Mouse (Mus musculus): ENCODE results near the gene Ggps1. TPM values are rescaled to one million over a fixed set of nuclear protein-coding genes. Genes with fewer than 3 reads are reported as not detected.

Ggps1 gene
- polyA plus RNA-seq, 1 experiment from 2014 or later: 57.2 TPM

DNA sequence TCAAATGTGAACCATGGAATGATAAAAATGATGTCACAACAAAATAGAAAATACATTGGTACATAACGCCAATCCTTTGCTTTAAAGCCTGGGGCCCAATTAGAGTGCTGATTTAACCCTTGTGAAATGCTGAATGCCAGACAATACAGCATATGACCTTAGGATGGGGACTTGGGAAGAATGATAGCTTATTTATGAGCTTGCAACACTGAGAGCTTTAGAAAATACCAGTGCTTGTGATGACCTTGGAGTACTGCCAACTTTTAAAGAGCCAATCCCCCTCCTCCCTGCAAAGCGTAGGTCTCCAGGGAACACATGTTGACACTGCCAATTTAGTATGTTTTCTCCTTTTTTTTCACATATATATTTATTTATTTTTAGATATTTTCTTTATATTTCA is 60.6 kb downstream of the Ggps1 start:
- DNase-seq (ENCODE audit: low spot score): no peak
- peaks cover 94% of the 10 kb centered on the region for H3K36me3 ChIP-seq

More for the DNA sequence above, 60.6 kb downstream of the Ggps1 start:
- H3K4me1 ChIP-seq (replicated peaks): no peaks in the 10 kb centered on the region
- WGBS: 92% methylated on average over 2 of the region's 2 CpGs
- no peaks in the 10 kb centered on the region for H3K9me3 ChIP-seq
- H3K27ac ChIP-seq: no peak overlapping the region
- no peaks in the 10 kb centered on the region for H3K27me3 ChIP-seq (ENCODE audit: insufficient read depth, poor library complexity, severe bottlenecking)
- H3K4me3 ChIP-seq: no peak overlapping the region

Other genes starting within 250 kb of the Ggps1 start
- gene B3galnt2, start 109.0 kb downstream of the Ggps1 start, polyA plus RNA-seq (2016; fragmentation: Nextera tagmentation; extraction: Ambion mirVana): 33.3 and 41.7 TPM in 2 replicates
- gene Tbce, start 23.9 kb downstream of the Ggps1 start, polyA plus RNA-seq (2016; fragmentation: Nextera tagmentation; extraction: Ambion mirVana): 49.3 and 60.3 TPM in 2 replicates
- gene Arid4b, start 256 bp downstream of the Ggps1 start, polyA plus RNA-seq (2016; fragmentation: Nextera tagmentation; extraction: Ambion mirVana): 55.0 and 66.6 TPM in 2 replicates

Data from hindbrain, embryonic 10.5 days (tissue).